Mouse (Mus musculus): ENCODE data around the gene Unc50. TPM values are rescaled to one million over a fixed set of nuclear protein-coding genes. Genes with fewer than 3 reads are reported as not detected.
A peak's percentile ranks its signal among the peaks of the same experiment; 100 is the strongest.

The Unc50 gene
- polyA plus RNA-seq, 1 experiment from 2014 or later = 113 TPM

GRCm38 (mm10) chr1:37477250-37477649 lies 47.3 kb downstream of the Unc50 start:
- Histone ChIP-seq H3K4me2 (peak overlapping the region; percentile 66), H3K9me3 (ENCODE audit: control insufficient read depth, low read length) (no peaks in the 10 kb centered on the region), H3K36me3 (ENCODE audit: control insufficient read depth, insufficient read depth, low read length) (no peaks in the 10 kb centered on the region), H3K4me3 (ENCODE audit: low read depth, low read length) (no peak overlapping the region), H3K9ac (ENCODE audit: low read depth, low read length) (peak overlapping the region; percentile 46; the same call in 1 of the 2 replicates), H3K27ac (ENCODE audit: low read depth, low read length) (peak overlapping the region; percentile 89), H3K4me1 (replicated peaks; ENCODE audit: control insufficient read depth, insufficient read depth, low read length) (peaks cover 22% of the 10 kb centered on the region), H3K27me3 (replicated peaks; ENCODE audit: control insufficient read depth, insufficient read depth, low read length) (no peaks in the 10 kb centered on the region)
- no peak for ATAC-seq (replicated peaks; ENCODE audit: low FRiP score)
- WGBS = 86% methylated on average over 5 of the region's 5 CpGs
- DNase-seq (ENCODE audit: low spot score) = no peak

- H3K4me1 ChIP-seq (replicated peaks; ENCODE audit: control insufficient read depth, insufficient read depth, low read length) = peaks cover 22% of the 10 kb centered on the region
- peak overlapping the region; percentile 66 for H3K4me2 ChIP-seq
- H3K27ac ChIP-seq (ENCODE audit: low read depth, low read length) = peak overlapping the region; percentile 89
- peak overlapping the region; percentile 46 for H3K9ac ChIP-seq (ENCODE audit: low read depth, low read length)
- WGBS = 35% methylated on average over 5 of the region's 5 CpGs
- peak; percentile 8; the same call in 1 of the 2 replicates for ATAC-seq (replicated peaks; ENCODE audit: low FRiP score)
- H3K9me3 ChIP-seq (ENCODE audit: control insufficient read depth, low read length) = no peaks in the 10 kb centered on the region
- H3K4me3 ChIP-seq (ENCODE audit: low read depth, low read length) = peak overlapping the region; percentile 37
- DNase-seq (ENCODE audit: low spot score) = no peak
- H3K27me3 ChIP-seq (replicated peaks; ENCODE audit: control insufficient read depth, insufficient read depth, low read length) = no peaks in the 10 kb centered on the region
- H3K36me3 ChIP-seq (ENCODE audit: control insufficient read depth, insufficient read depth, low read length) = no peaks in the 10 kb centered on the region
Observed at GRCm38 (mm10) chr1:37477928-37478327, 48.0 kb downstream of the Unc50 start.

GRCm38 (mm10) chr1:37478416-37478815 lies 48.5 kb downstream of the Unc50 start:
- 28% methylated on average over 7 of the region's 7 CpGs for WGBS
- peak overlapping the region; percentile 46 for H3K9ac ChIP-seq (ENCODE audit: low read depth, low read length)
- peak overlapping the region; percentile 66 for H3K4me2 ChIP-seq
- no peaks in the 10 kb centered on the region for H3K9me3 ChIP-seq (ENCODE audit: control insufficient read depth, low read length)
- peak overlapping the region; percentile 89 for H3K27ac ChIP-seq (ENCODE audit: low read depth, low read length)
- no peaks in the 10 kb centered on the region for H3K36me3 ChIP-seq (ENCODE audit: control insufficient read depth, insufficient read depth, low read length)
- H3K4me3 ChIP-seq (ENCODE audit: low read depth, low read length) = peak overlapping the region; percentile 37
- no peaks in the 10 kb centered on the region for H3K27me3 ChIP-seq (replicated peaks; ENCODE audit: control insufficient read depth, insufficient read depth, low read length)
- H3K4me1 ChIP-seq (replicated peaks; ENCODE audit: control insufficient read depth, insufficient read depth, low read length) = peaks cover 22% of the 10 kb centered on the region
- ATAC-seq (replicated peaks; ENCODE audit: low FRiP score) (peak; percentile 86), DNase-seq (ENCODE audit: low spot score) (no peak)

- DNase-seq (ENCODE audit: low spot score) (no peak), ATAC-seq (replicated peaks; ENCODE audit: low FRiP score) (peak; percentile 72)
- Histone ChIP-seq H3K27ac (ENCODE audit: low read depth, low read length) (peak overlapping the region; percentile 89), H3K4me1 (replicated peaks; ENCODE audit: control insufficient read depth, insufficient read depth, low read length) (peaks cover 19% of the 10 kb centered on the region), H3K4me2 (peak overlapping the region; percentile 66), H3K4me3 (ENCODE audit: low read depth, low read length) (no peak overlapping the region), H3K9me3 (ENCODE audit: control insufficient read depth, low read length) (no peaks in the 10 kb centered on the region), H3K27me3 (replicated peaks; ENCODE audit: control insufficient read depth, insufficient read depth, low read length) (no peaks in the 10 kb centered on the region), H3K36me3 (ENCODE audit: control insufficient read depth, insufficient read depth, low read length) (no peaks in the 10 kb centered on the region), H3K9ac (ENCODE audit: low read depth, low read length) (peak overlapping the region; percentile 38; the same call in 1 of the 2 replicates)
- 50% methylated on average over 9 of the region's 9 CpGs for WGBS
Observed at GRCm38 (mm10) chr1:37479074-37479473, 49.1 kb downstream of the Unc50 start.

- peak; percentile 56 for ATAC-seq (replicated peaks; ENCODE audit: low FRiP score)
- Histone ChIP-seq H3K4me3 (ENCODE audit: low read depth, low read length) (0 out of 2 replicates have a peak overlapping the region, but pooled peaks have one; percentile 2), H3K36me3 (ENCODE audit: control insufficient read depth, insufficient read depth, low read length) (no peaks in the 10 kb centered on the region), H3K27ac (ENCODE audit: low read depth, low read length) (peak overlapping the region; percentile 89), H3K4me2 (peak overlapping the region; percentile 49), H3K4me1 (replicated peaks; ENCODE audit: control insufficient read depth, insufficient read depth, low read length) (peaks cover 19% of the 10 kb centered on the region), H3K27me3 (replicated peaks; ENCODE audit: control insufficient read depth, insufficient read depth, low read length) (no peaks in the 10 kb centered on the region), H3K9ac (ENCODE audit: low read depth, low read length) (peak overlapping the region; percentile 36; the same call in 1 of the 2 replicates), H3K9me3 (ENCODE audit: control insufficient read depth, low read length) (no peaks in the 10 kb centered on the region)
- no peak for DNase-seq (ENCODE audit: low spot score)
- WGBS = 39% methylated on average over 8 of the region's 8 CpGs
Observed at GRCm38 (mm10) chr1:37479759-37480158, 49.8 kb downstream of the Unc50 start.

GRCm38 (mm10) chr1:37480731-37481130 lies 50.8 kb downstream of the Unc50 start:
- Histone ChIP-seq H3K4me3 (ENCODE audit: low read depth, low read length) (no peak overlapping the region), H3K4me1 (replicated peaks; ENCODE audit: control insufficient read depth, insufficient read depth, low read length) (peaks cover 19% of the 10 kb centered on the region), H3K9ac (ENCODE audit: low read depth, low read length) (no peak overlapping the region), H3K27me3 (replicated peaks; ENCODE audit: control insufficient read depth, insufficient read depth, low read length) (no peaks in the 10 kb centered on the region), H3K9me3 (ENCODE audit: control insufficient read depth, low read length) (no peaks in the 10 kb centered on the region), H3K36me3 (ENCODE audit: control insufficient read depth, insufficient read depth, low read length) (no peaks in the 10 kb centered on the region), H3K4me2 (no peak overlapping the region), H3K27ac (ENCODE audit: low read depth, low read length) (0 out of 2 replicates have a peak overlapping the region, but pooled peaks have one; percentile 26)
- no peak for ATAC-seq (replicated peaks; ENCODE audit: low FRiP score)
- WGBS = 81% methylated on average over 6 of the region's 6 CpGs
- no peak for DNase-seq (ENCODE audit: low spot score)

GRCm38 (mm10) chr1:37481331-37481730 lies 51.4 kb downstream of the Unc50 start:
- no peaks in the 10 kb centered on the region for H3K36me3 ChIP-seq (ENCODE audit: control insufficient read depth, insufficient read depth, low read length)
- no peak overlapping the region for H3K9ac ChIP-seq (ENCODE audit: low read depth, low read length)
- no peak for DNase-seq (ENCODE audit: low spot score)
- H3K4me2 ChIP-seq = no peak overlapping the region
- H3K4me1 ChIP-seq (replicated peaks; ENCODE audit: control insufficient read depth, insufficient read depth, low read length) = peaks cover 19% of the 10 kb centered on the region
- H3K4me3 ChIP-seq (ENCODE audit: low read depth, low read length) = no peak overlapping the region
- H3K27me3 ChIP-seq (replicated peaks; ENCODE audit: control insufficient read depth, insufficient read depth, low read length) = no peaks in the 10 kb centered on the region
- no peak overlapping the region for H3K27ac ChIP-seq (ENCODE audit: low read depth, low read length)
- H3K9me3 ChIP-seq (ENCODE audit: control insufficient read depth, low read length) = no peaks in the 10 kb centered on the region
- ATAC-seq (replicated peaks; ENCODE audit: low FRiP score) = no peak
- 78% methylated on average over 2 of the region's 2 CpGs for WGBS

GRCm38 (mm10) chr1:37484612-37485011 lies 54.7 kb downstream of the Unc50 start:
- H3K36me3 ChIP-seq (ENCODE audit: control insufficient read depth, insufficient read depth, low read length) = no peaks in the 10 kb centered on the region
- no peak overlapping the region for H3K4me2 ChIP-seq
- no peak overlapping the region for H3K9ac ChIP-seq (ENCODE audit: low read depth, low read length)
- no peak for DNase-seq (ENCODE audit: low spot score)
- no peaks in the 10 kb centered on the region for H3K9me3 ChIP-seq (ENCODE audit: control insufficient read depth, low read length)
- ATAC-seq (replicated peaks; ENCODE audit: low FRiP score) = no peak; the same call in 1 of the 2 replicates
- no peak overlapping the region for H3K4me3 ChIP-seq (ENCODE audit: low read depth, low read length)
- peaks cover 5% of the 10 kb centered on the region for H3K4me1 ChIP-seq (replicated peaks; ENCODE audit: control insufficient read depth, insufficient read depth, low read length)
- 73% methylated on average over 4 of the region's 4 CpGs for WGBS
- no peak overlapping the region for H3K27ac ChIP-seq (ENCODE audit: low read depth, low read length)
- H3K27me3 ChIP-seq (replicated peaks; ENCODE audit: control insufficient read depth, insufficient read depth, low read length) = no peaks in the 10 kb centered on the region

GRCm38 (mm10) chr1:37486439-37486838 lies 56.5 kb downstream of the Unc50 start:
- Histone ChIP-seq H3K9me3 (ENCODE audit: control insufficient read depth, low read length) (no peaks in the 10 kb centered on the region), H3K36me3 (ENCODE audit: control insufficient read depth, insufficient read depth, low read length) (no peaks in the 10 kb centered on the region), H3K4me3 (ENCODE audit: low read depth, low read length) (no peak overlapping the region), H3K4me2 (no peak overlapping the region), H3K27ac (ENCODE audit: low read depth, low read length) (no peak overlapping the region), H3K27me3 (replicated peaks; ENCODE audit: control insufficient read depth, insufficient read depth, low read length) (no peaks in the 10 kb centered on the region), H3K4me1 (replicated peaks; ENCODE audit: control insufficient read depth, insufficient read depth, low read length) (no peaks in the 10 kb centered on the region), H3K9ac (ENCODE audit: low read depth, low read length) (no peak overlapping the region)
- WGBS = 80% methylated on average over 1 of the region's 1 CpGs
- no peak for DNase-seq (ENCODE audit: low spot score)
- ATAC-seq (replicated peaks; ENCODE audit: low FRiP score) = no peak
